ENCODE assay signal across 11 mouse cellular contexts in genomic region chr17:79981758-79982481, GRCm38 (mm10).
A peak's percentile ranks its signal among the peaks of the same experiment; 100 is the strongest.
DNase-seq lines count a peak whose midpoint lies in the region; ATAC-seq lines count a peak whose summit lies in the region.
"Had no signal": no experiment of that assay in that cellular context is flagged by ENCODE, and none has a peak within 500 bp of the region (broad histone marks: within the 10 kb centered on the region; RNA-seq: fewer than 3 reads in every experiment).

No protein-coding gene starts in this region.

- H3K9ac ChIP-seq in forebrain, embryonic 16.5 days (replicated peaks; ENCODE audit: low read depth, low read length): no peak overlapping the region
- H3K9ac ChIP-seq in forebrain, embryonic 15.5 days (replicated peaks): no peak overlapping the region
- H3K9ac ChIP-seq in neural tube, embryonic 15.5 days (replicated peaks): no peak overlapping the region
- H3K9ac ChIP-seq: hindbrain, embryonic 15.5 days had no signal

- no peak overlapping the region for H3K4me2 ChIP-seq in forebrain, embryonic 16.5 days (ENCODE audit: low read length)
- H3K4me2 ChIP-seq in forebrain, embryonic 15.5 days (replicated peaks): no peak overlapping the region
- H3K4me2 ChIP-seq in neural tube, embryonic 15.5 days: no peak overlapping the region
- H3K4me2 ChIP-seq: hindbrain, embryonic 15.5 days had no signal

- WGBS in forebrain, embryonic 16.5 days: 64% methylated on average over 12 of the region's 12 CpGs
- 64% methylated on average over 12 of the region's 12 CpGs for WGBS in forebrain, embryonic 15.5 days
- 33% methylated on average over 12 of the region's 12 CpGs for WGBS in neural tube, embryonic 15.5 days

- no peaks in the 10 kb centered on the region for H3K27me3 ChIP-seq in forebrain, embryonic 16.5 days (replicated peaks; ENCODE audit: control insufficient read depth, insufficient read depth, low read length)
- no peaks in the 10 kb centered on the region for H3K27me3 ChIP-seq in forebrain, embryonic 15.5 days
- no peaks in the 10 kb centered on the region for H3K27me3 ChIP-seq in neural tube, embryonic 15.5 days (replicated peaks)
- H3K27me3 ChIP-seq: hindbrain, embryonic 15.5 days had no signal

- no peak overlapping the region for H3K27ac ChIP-seq in forebrain, embryonic 16.5 days (ENCODE audit: low read length)
- no peak overlapping the region for H3K27ac ChIP-seq in forebrain, embryonic 15.5 days (replicated peaks)
- H3K27ac ChIP-seq in neural tube, embryonic 15.5 days (replicated peaks): no peak overlapping the region
- H3K27ac ChIP-seq: hindbrain, embryonic 15.5 days had no signal

- no peaks in the 10 kb centered on the region for H3K9me3 ChIP-seq in forebrain, embryonic 16.5 days (ENCODE audit: control insufficient read depth, low read length)
- no peaks in the 10 kb centered on the region for H3K9me3 ChIP-seq in forebrain, embryonic 15.5 days
- no peaks in the 10 kb centered on the region for H3K9me3 ChIP-seq in neural tube, embryonic 15.5 days (replicated peaks)
- H3K9me3 ChIP-seq: hindbrain, embryonic 15.5 days had no signal

- no peak overlapping the region for H3K4me3 ChIP-seq in forebrain, embryonic 16.5 days (replicated peaks; ENCODE audit: low read length)
- H3K4me3 ChIP-seq in forebrain, embryonic 15.5 days: no peak overlapping the region
- no peak overlapping the region for H3K4me3 ChIP-seq in neural tube, embryonic 15.5 days (replicated peaks)
- H3K4me3 ChIP-seq: erythroblast, embryonic 14.5 days; hindbrain, embryonic 15.5 days had no signal

- H3K36me3 ChIP-seq in forebrain, embryonic 16.5 days (ENCODE audit: control insufficient read depth, insufficient read depth): no peaks in the 10 kb centered on the region
- H3K36me3 ChIP-seq in forebrain, embryonic 15.5 days: no peaks in the 10 kb centered on the region
- no peaks in the 10 kb centered on the region for H3K36me3 ChIP-seq in neural tube, embryonic 15.5 days
- H3K36me3 ChIP-seq: hindbrain, embryonic 15.5 days had no signal

- H3K4me1 ChIP-seq in forebrain, embryonic 16.5 days (replicated peaks; ENCODE audit: control insufficient read depth, insufficient read depth, low read length): no peaks in the 10 kb centered on the region
- no peaks in the 10 kb centered on the region; the same call in 1 of the 2 replicates for H3K4me1 ChIP-seq in forebrain, embryonic 15.5 days
- H3K4me1 ChIP-seq in neural tube, embryonic 15.5 days: peaks cover 13% of the 10 kb centered on the region
- H3K4me1 ChIP-seq: hindbrain, embryonic 15.5 days had no signal

- ATAC-seq in forebrain, embryonic 16.5 days: peak; percentile 15; the same call in 1 of the 2 replicates
- ATAC-seq in forebrain, embryonic 15.5 days (replicated peaks): no peak
- ATAC-seq in neural tube, embryonic 15.5 days (ENCODE audit: low FRiP score): no peak
- ATAC-seq in megakaryocyte-erythroid progenitor cell, adult 5-6 weeks (replicated peaks; ENCODE audit: low FRiP score, low TSS enrichment, poor library complexity, severe bottlenecking): peak; percentile 53
- no peak for ATAC-seq in megakaryocyte, adult 5-6 weeks (ENCODE audit: poor library complexity, severe bottlenecking)

- peak; percentile 24 for DNase-seq in neural tube, embryonic 10.5 days (ENCODE audit: extremely low spot score, low spot score)
- DNase-seq in thymus, postnatal 25 days: peak; percentile 57
- no peak for DNase-seq in cerebellum, postnatal 25 days
- DNase-seq: lung, adult 2 months had no signal

Comparison
In these comparisons a context has a peak if more than half of its experiments do, and no peak if none do; other contexts are left out.
1. ATAC-seq: peak in forebrain, embryonic 16.5 days (single experiment) and megakaryocyte-erythroid progenitor cell, adult 5-6 weeks (single experiment); none in forebrain, embryonic 15.5 days (single experiment), neural tube, embryonic 15.5 days (single experiment) and megakaryocyte, adult 5-6 weeks (single experiment).
2. DNase-seq: peak in neural tube, embryonic 10.5 days (single experiment) and thymus, postnatal 25 days (single experiment); none in cerebellum, postnatal 25 days (0 of 2).